Mouse (Mus musculus): ENCODE data around the gene Coq2.

Gene Coq2

DNA sequence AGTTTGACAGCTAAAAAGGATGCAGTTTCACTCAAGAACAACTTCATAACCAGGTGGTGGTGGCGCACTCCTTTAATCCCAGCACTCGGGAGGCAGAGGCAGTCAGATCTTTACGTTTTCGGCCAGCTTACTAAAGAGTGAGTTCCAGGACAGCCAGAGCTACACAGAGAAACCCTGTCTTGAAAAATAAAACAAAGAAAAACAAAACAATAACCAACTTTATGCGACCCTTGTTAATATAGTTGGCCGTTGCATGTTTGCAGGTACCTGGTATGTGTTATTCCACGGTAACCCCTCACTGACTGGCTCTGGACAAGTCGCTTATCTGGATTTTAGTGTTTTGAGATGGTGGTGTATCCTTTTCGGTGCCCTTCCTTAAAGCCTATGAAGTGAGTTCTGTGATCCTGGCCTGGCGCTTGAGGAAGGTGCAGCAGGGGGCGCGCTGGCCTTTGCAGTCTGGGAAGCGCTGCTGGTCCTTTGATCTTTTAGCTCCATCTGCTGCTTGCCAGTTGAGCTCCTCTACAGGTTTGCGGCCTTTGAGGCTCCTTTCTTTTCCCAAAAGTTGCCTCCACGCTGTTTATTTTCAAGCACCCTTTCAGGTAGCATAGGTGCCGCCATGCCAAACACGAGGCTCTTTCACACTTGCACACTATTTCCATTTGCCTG, at the start of gene Coq2:
Coq2 (minus strand) TSS at position 430 of the 666 bp plus-strand sequence.
- DNase-seq (ENCODE audit: low spot score in 2 of 2): peak; percentile 60 to 73

GRCm38 (mm10) chr5:100719235-100720088, 44.5 kb upstream of the Coq2 start, which contains the start of gene Hpse:
Hpse (minus strand) TSS chr5:100719716.
- DNase-seq (ENCODE audit: low spot score in 2 of 2): peak in 1 of 2 experiments; percentile 5

GRCm38 (mm10) chr5:100716762-100717161, 41.8 kb upstream of the Coq2 start:
- no peak for DNase-seq (ENCODE audit: low spot score in 2 of 2)

GRCm38 (mm10) chr5:100711219-100711618, 36.3 kb upstream of the Coq2 start:
- no peak for DNase-seq (ENCODE audit: low spot score in 2 of 2)

- no peak for DNase-seq (ENCODE audit: low spot score in 2 of 2)
These were observed 35.1 kb upstream of the Coq2 start for GRCm38 (mm10) chr5:100710012-100710411.

DNA sequence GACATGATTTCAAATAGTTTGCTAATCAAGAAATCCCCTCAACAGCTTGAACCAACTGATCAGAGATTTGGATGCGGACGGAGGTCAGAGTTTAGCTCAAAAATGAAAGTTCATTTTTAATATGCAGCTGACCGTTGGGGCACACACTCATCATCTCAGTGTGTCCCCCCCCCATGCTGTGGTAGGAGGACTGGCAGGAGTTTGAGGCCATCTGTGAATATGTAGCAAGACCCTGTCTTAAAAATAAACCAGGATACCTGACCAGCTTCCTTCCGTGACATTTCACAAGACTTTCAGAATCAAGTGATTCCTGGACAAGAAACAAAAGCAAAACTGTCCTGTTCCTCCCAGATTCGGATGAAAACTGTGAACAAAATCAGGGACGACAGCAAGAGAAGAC, 34.1 kb upstream of the Coq2 start:
- no peak for DNase-seq (ENCODE audit: low spot score in 2 of 2)

DNA sequence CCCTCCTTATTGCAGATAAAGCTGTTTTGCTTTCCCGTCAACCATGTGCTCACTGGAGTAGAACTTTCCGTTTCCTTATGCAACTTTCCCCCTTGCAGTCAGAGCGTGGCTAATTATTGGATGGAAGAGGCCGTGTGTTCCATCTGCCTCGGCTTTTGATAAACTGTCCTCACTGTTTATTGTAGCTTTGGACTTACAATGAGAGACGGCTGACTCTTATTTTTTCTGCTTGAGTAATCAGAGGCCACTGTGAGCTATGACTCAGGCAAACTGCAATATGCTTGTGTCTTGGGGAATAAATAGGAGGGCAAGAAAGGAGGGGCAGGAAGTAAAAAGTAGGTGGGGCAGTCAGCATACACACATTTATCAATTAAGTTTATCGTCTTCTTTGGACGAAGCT, 31.7 kb upstream of the Coq2 start:
- DNase-seq (ENCODE audit: low spot score in 2 of 2): no peak

DNA sequence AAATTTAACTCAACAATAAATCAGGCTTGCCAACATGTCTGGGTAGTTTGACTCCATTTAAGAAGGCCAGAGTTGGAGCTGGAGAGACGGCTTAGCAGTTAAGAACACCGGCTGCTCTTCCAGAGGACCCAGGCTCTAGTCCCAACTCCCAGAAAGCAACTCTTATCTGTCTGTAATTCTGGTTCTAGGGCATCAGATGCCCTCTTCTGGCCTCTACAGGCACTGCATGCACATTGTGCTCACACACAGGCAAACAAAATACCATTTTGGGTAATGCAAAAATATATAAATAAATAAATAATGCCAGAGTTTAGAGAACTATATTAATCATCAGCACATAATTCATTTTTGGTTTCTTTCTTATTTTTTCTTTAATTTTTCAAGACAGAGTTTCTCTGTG, 29.3 kb upstream of the Coq2 start:
- no peak for DNase-seq (ENCODE audit: low spot score in 2 of 2)

DNA sequence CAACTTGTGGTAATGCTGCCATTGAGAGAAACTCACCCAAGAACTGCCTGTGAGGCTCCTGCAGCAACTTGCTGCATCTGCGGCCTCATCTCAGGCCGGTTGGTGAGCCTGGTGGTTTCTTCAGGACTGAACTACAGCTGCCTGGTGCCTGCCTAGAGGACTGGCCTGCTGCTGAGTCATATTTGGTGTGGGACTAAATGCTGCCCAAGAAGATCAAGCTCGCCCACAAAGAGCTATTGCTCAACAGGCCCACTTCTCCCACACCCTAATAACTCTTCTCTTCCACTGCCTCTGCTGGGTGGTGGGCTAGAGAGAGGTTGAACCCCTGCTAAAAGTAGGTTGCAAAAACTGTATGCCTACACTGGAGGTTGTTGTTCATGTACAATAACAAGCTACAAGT, 27.4 kb upstream of the Coq2 start:
- no peak for DNase-seq (ENCODE audit: low spot score in 2 of 2)

DNA sequence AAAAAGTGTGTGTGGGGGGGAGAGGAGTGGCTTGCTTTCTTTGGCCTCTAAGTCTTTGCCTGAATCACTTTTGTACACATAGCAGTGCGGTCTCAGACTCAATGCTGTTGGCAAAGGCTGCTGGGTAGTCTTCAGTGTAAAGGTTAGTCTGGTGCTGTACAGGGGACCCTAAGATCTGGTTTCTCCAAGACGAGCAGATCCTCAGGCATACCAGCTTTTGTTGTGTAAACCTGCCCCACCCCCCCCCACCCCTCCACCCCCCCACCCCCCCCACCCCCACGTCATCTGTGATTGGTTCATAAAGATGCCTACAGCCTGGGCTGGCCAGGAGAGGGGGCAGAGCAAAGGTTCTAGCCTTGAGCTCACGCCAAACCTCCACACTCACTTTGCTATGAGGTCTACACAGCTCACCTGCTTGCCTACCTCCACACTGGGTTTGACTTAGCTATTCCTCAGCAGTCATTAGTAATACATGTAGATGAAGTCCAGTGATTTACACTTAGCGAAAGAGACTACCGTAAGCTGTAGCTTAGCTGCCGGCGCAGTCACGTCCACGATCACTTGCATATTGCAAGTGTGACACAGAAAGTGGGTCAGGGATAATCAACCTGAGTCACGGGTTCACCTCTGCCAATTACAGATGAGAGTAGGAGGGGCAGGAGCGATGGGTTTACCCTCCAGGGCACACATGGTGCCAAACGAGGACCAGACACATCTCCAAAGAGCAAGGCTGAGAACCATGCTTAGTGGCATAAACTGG, 26.1 kb upstream of the Coq2 start:
- DNase-seq (ENCODE audit: low spot score in 2 of 2): no peak

GRCm38 (mm10) chr5:100697886-100698285, 22.9 kb upstream of the Coq2 start:
- no peak for DNase-seq (ENCODE audit: low spot score in 2 of 2)

GRCm38 (mm10) chr5:100697398-100697797, 22.5 kb upstream of the Coq2 start:
- DNase-seq (ENCODE audit: low spot score in 2 of 2): no peak

- DNase-seq (ENCODE audit: low spot score in 2 of 2): no peak
These were observed 10.7 kb upstream of the Coq2 start for GRCm38 (mm10) chr5:100685631-100686030.

GRCm38 (mm10) chr5:100680542-100680933, 5.6 kb upstream of the Coq2 start:
- no peak for DNase-seq (ENCODE audit: low spot score in 2 of 2)

- DNase-seq (ENCODE audit: low spot score in 2 of 2): no peak
These were observed 5.1 kb upstream of the Coq2 start for GRCm38 (mm10) chr5:100679911-100680541.

DNA sequence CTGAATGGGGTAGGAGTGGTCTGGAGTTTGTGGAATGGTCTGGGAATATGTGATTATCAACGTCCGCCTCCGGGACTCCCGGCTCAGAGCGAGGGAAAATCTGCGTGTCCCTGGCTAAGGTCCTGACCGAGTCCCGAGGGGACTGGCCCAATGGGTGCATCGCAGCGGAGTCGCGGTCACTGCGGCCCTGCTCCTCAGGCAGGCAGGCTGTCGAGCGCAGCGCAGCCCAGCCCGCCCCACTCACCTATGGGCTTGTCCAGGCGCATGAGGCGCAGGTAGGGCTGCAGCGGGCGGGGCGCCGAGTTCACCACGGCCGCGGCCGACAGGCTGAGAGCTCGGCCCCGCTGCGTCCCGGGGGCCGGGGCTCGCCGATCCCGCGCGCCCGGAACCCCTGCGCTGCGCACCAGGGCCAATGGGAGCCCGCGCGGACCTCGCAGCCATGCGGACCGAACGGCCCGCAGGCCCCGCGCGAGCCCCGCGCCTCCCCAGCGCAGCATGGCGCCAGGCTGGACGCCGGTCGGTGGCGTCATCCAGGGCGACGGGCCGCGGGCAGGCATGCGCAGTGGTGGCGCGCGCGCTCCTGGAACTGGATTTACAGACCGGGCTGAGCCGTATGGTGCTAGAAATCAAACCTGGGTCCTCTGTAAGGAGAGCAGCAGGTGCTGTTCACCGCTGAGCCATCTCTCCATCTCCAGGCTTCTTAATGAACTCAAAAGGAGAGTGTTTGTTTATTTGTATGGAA, 1.0 kb downstream of the Coq2 start:
- peak; percentile 83 to 89 for DNase-seq (ENCODE audit: low spot score in 2 of 2)

- no peak for DNase-seq (ENCODE audit: low spot score in 2 of 2)
These were observed 2.5 kb downstream of the Coq2 start for GRCm38 (mm10) chr5:100672403-100672802.

DNA sequence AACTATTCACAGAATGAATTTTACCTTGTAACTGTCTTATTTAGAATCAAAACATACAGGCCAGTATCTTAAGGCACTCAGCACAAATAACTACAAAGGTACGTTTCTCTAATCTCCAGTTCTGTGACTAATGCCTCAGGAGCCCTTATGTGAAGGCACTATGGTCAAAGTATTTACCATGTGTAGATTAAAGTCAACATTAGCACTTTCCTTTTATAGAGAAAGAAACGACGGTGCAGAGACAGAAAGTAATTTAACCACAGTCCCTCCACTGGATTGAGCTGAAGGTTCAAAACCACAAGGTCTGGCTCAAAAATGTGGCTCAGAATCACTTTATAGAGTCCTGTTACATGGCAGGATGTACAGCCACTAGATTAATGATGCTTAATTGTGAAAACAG, 3.0 kb downstream of the Coq2 start:
- DNase-seq (ENCODE audit: low spot score in 2 of 2): no peak

DNA sequence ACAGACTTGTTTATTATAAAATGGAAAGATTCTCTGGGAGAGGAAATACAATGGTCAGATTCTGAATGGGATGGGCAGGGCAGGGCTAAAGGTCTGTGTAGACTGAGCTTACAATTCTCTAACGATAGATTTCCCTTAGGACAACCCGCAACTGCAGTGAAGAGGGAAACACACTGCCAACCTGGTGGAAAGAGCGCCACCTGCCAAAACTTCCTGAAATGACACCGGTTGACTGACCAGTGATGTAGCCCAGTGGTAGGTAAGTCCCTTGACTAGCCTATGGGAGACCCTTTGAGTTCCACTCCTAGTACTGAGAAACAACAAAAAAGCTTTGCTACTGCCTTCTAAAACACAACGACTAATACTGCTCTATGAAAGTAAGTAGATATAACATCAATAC, 3.5 kb downstream of the Coq2 start:
- peak; percentile 35 to 42 for DNase-seq (ENCODE audit: low spot score in 2 of 2)

DNA sequence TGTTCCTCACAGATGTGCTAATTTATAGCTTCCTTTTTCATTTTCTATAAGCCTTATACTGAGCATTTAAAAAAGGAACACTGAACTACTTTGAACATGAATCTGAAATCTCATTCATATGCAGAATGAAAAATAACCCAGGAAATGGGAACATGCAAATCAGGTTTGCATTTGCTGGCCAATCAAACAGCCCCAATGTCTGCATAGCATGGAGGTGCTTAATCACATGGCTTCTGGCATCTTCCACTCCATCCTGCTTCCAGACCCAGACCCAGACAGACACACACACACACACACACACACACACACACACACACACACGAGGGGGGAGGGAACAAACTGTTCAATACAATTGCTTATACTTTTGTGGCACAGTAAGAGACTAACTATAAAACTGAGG, 8.0 kb downstream of the Coq2 start:
- DNase-seq (ENCODE audit: low spot score in 2 of 2): no peak

DNA sequence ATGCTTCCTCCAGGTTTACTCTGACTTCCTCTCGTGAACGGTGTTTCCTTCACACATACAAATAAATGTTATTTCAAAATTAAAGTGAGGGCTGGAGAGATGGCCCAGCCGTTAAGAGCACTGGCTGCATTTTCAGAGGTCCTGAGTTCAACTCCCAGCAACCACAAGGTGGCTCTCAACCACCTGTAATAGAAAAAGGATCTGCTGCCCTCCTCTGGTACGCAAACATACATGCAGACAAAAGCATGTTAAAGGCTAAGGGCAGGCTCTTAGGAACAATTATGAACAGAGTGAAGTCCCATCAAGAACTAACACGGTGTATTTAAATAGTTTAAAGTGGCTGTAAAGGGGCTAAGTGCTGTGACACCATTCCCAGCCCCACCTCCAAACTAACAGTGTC, 11.1 kb downstream of the Coq2 start:
- peak in 1 of 2 experiments; percentile 30 for DNase-seq (ENCODE audit: low spot score in 2 of 2)

All from frontal cortex, postnatal 36 days (tissue).